Mouse (Mus musculus) heart, postnatal 4 days (tissue): ENCODE results near the gene Tll2. TPM values are rescaled to one million over a fixed set of nuclear protein-coding genes. Genes with fewer than 3 reads are reported as not detected.

Experiments
- DNase-seq: peaks from one replicate; pipeline ENCODE4 v3.0.0; 2021
- total RNA-seq, 2 experiments: library from RNA; stranded (reverse); gene quantifications; 2 replicates each; pipeline ENCODE4 v1.2.3; 2021

Tll2 gene
- 1 to 10 TPM; 2.3 to 2.4 TPM for total RNA-seq

DNA sequence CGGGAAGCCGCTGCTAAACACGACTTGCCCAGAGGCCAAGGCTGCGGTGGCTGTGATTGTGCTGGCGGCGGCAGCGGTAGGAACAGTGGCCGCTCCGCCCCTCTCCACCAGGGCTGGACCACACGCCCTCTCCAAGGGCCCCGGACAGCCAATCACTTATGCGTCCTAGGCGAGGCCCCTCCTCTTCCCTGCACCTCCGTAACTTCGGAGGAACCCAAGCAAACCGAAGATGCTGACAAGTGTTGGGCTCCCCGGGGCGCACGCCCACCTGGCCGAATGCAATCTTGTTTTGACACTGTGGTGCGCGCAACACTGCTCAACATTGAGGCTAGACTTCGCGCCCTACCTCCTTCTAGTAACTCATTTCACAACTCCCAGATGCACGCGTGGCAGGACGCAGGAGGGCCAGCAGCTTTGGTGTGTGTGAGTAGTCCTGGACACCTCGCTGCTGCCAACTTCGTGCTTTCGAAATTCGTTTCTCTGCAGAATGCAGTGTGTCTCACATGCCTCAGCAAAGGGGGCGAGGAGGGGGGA, at the start of gene Tll2:
Gene Tll2, minus strand, starts transcription at position 25 of the 534 bp plus-strand sequence.
- peak; percentile 72 for DNase-seq

DNA sequence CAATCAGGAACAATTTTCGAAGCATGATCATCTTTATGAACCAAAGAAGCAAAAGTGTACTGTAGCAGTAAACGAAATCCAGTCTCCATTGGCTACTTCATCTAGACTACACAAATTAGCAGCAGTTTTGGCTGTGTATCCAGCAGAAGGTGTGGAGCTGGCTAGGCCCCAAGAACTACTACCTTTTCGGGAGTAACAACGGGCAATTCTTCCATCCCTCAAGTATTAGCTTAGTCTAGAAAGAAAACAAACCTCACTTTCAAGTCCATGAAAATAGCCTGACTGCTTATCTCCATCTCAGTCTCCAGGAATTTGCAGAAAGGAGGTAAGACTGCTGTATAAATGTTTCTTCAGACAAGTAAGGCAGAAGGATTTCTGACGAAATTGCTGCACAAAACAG, 47.9 kb upstream of the Tll2 start:
- DNase-seq, result no peak

DNA sequence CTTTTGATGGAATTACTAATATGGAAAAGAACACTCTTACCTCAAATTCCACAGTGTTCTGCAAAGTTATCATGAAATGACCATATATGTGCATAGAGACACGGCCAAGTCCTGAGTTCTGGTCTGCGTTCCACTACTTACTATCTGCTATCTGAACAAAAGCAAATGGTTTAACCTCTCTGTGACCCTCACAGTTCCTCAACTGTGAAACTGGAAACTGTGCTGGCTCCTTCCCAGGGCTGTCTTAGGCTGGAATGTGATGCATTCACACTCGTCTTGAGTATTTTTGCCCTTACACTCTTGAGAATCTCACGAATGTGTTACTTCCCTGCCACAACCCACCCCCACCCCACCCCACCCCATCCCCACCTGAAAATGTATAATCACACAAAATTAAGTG, 42.3 kb upstream of the Tll2 start:
- DNase-seq, result peak; percentile 30

DNA sequence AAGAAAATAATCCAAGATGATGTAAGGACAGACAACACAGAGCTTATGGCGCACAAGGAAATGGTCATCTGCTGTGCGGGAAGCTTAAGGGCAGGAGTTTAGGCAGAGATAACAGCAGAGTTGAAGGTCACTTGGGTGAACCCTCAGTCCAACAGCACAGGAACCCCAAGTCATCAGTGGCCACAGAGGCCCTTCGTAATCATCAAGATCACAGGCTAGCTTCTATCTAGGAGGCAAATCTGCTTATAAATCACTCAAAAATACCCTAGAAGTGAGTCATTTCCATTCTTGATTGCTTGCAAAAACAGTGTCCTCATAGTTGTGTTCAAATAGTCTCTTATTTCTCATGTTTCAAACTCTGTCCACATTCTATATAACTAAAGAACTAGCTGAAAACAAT, 41.6 kb upstream of the Tll2 start:
- no peak for DNase-seq

DNA sequence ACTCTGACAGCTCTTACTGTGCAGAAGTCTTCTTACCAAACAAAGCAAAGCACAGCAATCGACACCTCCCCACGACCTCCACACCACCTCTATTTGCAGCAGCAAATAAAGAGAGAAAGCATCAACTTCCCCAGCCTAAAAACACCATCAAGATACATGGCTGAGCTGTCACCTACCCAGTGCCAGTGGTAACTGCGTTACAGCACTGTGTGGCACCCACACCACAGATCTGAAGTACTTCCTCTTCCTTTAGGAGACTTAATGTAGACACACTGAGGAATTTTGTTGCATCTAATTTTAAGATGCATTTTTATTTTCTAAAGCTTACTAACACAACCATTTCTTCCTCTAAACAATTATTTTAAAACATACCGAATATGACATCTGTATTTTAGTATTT, 39.6 kb upstream of the Tll2 start:
- DNase-seq, result no peak

DNA sequence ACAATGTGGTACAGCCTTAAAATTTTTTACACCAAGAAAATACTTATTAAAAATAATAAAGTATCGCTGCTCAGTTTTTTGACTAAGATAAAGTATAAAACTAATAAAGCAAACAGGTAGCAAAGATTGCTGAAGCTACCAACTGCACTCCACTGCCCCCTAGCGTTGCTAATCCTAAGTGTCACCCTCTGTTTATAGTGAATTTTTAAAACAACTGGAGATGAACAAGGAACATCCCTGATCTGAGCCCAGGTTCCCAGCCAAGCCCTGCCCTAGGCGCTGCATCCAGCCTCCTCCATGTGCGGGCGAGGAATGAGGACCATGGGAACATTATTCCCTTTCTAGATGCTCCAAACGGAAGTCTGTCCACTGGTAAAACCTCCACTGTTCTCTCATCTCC, 37.9 kb upstream of the Tll2 start:
- peak; percentile 69 for DNase-seq

DNA sequence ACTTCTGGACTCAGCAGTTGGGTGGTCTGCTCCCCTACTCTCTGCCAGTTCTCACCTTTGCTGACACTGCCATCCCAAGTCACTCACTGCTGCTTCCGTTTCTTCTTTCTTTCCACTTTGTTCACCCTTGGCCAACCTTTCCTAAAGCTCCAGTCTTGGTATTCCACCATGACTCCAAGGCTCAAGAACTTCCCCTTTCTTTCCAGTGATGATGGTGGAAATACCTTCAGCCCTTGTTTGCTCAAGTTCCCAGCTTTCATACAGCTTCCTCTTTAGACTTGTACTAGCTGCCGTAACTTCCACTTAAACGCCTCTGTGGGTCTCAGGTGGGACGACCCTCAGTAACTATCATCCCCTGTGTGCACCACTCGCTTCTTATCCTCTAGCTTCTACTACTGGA, 35.4 kb upstream of the Tll2 start:
- DNase-seq, result no peak

DNA sequence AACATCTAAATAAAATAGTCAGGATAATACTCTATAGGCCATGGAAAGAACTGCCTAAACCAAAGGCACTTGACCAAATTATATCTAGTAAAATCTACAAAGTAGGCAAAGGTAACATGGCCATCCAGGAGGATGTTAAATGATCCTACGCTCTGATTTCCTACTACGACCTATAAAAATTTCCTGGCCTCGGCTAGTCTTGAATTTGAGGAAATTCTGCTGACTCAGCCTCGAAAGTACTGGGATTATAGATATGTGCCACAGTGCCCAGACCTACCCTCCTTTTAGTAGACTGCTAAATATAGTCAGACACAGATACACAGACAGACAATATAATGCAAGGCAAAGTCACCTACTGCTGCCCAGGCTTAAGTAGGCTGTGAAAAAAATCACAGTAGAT, 27.1 kb upstream of the Tll2 start:
- no peak for DNase-seq

DNA sequence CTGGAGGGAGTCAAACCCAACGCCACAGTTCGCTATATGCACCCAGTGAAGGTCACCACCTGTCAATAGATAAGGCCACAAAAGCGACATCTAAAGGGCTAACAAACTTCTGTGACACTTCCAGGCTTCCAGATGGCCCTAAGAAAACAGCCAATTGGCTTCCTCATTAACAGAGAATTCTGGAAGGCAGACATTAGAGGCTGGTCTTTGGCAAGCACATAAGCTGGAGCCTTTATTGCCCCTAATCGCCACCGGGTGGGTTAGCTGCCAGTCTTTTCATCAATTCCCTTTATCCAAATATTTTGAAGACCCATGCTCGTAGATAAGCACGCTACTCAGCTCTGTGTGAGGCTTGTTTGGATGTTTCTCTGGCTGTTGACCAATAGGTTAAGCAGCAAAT, 1.7 kb upstream of the Tll2 start:
- no peak for DNase-seq

DNA sequence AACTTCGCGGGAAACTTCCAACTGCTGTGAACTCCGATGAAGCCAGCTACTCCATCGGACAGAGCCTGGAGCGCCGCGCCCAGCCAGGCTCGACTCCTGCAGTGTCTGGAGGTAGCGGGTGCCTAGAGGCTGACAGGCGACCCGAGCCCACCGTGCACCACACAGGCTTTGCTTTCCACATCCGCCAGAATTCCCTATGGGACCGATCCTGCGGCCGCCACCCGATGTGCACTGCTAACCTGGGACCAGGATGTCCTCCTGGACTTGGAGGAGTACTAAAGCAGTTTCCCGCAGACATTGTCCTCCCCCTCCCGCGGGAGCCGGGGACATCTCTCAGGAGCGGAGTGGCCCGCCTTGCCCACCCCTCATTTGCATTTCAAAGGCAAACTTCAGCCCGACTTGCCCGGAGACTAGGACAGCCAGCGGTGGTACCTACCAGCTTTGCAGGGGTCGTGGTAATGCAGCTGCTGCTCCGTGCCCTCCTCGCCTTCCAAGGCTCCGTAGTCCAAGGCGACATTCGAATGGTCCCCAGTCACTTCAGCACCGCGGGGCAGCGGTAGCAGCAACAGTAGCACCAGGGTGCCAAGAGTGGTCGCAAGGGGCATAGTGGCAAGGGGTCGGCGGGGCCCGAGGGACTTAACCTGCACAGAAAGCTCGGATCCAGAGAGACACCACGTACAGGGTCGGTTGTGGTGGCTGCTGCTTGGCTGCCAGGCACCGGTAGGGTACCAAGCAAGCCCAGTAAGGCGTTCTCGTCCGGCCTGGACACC, 409 bp downstream of the Tll2 start:
- peak; percentile 11 for DNase-seq

DNA sequence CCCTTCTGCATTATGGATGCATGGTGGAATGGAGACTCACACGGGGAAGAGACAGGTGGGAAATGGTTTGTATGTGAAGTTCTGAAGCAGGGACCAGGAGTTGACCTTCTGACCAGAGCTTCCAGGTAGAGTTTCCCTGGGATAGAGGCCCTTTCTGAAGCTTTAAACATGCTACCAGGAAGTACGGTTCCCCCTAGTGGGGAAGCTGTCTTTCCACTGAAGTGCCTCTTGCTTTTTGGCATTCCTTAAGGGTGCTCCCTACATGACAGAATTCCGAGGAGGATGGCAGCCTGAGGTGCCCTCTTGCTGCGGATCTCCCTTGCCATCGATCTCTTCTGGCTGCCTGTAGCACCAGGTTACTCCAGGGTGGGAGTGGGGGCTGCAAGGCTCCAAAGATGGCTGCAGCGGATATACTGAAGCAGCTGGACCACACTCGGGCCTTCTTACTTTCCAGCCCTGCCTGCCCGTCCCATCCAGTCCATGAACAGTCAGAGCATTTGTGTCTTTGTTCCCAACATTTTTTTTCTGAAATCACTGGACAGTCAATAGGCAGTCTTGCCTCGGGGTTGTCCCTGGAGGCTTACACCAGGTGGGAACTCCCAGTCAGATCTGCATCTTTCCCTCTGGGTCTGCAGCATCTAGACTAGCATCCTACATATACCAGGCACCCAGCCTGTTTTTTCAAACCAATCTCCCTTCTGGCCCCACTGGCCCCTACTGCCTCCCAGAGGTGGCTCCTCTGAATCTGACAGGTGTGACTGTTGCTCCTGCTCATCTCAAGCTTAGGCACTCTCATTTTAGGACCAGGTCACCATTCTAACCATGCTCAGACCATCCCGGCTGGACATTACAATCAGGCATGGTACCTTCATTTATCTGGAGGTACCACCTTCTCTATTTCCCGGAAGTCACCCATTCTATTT, 2.2 kb downstream of the Tll2 start:
- peak; percentile 24 for DNase-seq

DNA sequence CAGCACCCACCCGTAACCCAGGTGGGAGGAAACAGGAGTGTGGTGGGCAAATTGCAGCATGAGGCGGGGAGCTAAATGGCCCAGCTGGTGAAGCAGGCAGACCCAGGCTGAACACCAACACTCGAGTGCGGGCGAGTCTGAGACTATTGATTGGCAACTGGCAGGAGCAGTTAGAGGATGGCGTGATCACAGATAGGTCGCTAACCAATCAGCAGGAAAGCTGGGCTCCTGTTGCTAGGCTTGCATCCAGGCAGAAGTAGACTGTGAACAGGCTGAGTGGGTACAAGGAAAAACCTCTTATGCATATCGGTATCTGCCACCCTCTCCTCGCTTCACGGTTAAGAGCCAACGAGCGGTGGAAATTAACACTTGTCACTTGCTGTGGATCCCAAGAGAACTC, 9.0 kb downstream of the Tll2 start:
- no peak for DNase-seq

DNA sequence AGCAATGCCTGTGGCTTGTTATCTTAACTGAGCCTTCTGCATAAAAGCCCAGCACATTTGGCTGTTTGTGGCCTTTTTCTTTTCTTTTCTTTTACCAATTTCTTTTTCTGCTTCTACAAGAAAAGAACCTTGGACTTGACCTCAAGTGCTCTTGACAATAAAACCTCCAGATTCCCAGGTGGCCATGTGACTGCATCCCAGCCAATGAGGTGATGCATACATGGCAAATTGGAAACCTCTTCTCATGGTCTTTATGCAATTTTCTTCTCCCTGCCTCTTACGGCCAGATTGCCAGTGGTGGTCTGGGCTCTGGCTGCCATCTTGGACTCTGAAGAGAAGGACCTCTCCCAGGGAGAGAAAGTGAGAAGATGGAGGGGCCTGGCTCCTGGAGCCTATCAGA, 13.3 kb downstream of the Tll2 start:
- DNase-seq, result no peak

DNA sequence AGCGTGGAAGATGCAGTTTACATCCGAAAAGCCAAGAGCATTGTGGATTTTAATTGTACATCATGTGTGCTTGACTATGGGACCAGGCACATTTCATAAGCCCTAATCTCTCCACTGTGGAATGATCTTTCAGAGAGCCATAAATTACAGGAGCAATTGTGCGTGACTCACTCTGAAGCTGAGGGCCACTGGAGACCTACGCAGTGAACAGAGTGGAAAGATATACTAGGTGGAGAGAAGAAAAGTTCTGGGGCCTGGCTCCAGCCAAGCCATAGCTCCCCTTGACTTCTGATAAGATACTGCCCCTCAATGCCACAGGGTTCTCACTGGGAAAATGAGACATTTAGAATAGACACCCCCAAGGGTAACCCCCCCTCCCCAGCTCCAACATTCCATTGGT, 13.7 kb downstream of the Tll2 start:
- no peak for DNase-seq

DNA sequence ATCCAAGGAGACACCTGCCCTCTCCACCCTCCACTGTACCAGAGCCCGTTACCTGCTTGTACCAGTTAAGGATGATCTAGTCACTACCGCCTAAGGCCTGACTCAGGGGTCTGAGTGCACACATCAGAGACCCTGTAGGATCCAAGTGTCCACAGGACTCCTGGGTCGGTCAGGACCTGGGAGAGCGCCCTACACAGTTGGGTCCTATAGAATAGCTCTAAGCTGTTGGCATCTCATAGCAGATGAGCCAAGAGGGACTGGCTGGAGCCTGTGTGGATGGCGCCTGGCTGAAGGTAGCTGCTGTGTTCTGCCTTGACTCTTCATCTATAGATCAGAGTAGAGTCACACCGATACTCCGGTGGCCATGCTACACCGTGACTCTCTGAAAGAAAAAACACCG, 14.9 kb downstream of the Tll2 start:
- peak; percentile 18 for DNase-seq

DNA sequence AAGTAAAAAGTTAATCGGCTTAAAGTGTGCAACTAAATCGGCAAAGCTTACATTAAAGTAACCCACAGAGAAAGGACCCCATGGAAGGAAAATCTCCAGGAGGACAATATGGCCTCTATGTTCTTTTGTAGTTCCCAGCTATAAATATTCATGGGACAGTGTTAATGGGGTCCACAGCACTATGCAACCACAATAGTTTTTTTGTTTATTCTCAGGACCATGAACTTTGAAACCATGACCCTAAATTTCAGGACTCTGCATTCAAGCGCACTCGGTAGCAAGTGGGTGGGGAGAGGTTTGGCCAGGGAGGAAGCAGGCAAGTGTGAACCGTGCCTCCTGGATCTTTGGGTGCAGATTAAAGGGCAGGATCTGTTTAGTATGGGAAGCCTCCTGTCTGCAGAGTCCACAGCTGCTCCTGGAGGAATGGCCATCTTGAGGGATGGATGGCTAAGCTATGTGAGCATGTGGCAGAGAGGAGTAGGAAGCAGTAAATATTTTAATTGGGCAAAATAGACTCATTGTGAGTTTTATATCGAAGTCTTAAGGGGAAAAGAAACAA, 15.7 kb downstream of the Tll2 start:
- DNase-seq, result no peak

DNA sequence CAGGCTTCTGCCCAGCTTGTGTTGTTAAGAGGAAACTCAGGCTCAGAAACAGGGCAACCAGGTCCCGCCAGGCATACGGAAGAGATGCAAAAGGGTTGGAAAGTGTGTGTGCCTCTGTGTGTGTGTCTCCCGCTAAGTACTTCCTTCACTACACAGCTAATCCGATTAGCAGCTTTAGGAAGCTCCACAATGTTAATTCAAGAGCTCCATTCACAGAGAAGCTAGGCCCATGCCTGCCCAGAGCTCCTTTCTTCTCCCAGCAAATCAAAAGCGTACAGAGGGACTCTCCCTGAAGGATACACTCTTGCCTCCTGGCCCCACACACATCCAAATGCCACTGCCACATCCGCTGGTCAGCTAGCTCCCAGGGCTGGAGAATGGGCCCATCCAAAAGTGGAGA, 29.3 kb downstream of the Tll2 start:
- DNase-seq, result no peak

DNA sequence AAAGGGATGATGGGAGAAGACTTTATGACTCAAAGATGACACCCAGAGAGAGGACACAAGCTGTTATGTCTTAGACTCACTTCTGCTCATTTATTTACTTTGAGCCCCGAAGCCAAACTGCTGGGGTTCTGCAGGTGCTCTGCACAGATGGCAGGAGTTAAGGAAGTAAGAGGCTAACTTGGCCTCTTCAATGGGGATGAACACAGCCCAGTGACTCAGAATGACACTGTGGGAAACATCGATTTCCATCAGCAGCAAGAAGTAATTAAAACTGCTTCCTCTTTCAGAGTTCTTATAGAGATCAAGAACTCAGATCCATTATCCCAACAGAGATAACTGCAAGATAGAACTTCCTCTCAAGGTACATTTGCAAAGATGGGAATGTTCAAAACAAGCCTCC, 29.8 kb downstream of the Tll2 start:
- no peak for DNase-seq

DNA sequence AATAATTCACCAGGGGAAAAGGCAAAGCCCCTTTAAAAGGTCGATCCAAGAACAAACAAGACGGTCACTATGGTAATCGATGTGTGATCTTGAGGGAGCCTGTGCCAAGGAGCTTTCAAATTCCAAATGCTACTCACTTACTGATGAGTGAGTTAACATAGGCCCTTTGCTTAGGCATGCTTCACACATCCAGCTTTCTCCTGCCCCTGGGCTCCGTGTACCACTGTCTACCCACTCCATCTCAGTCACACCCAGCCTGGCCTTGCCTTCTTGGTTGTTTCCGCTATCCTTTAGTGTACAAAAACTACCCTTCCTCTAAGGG, 40.8 kb downstream of the Tll2 start:
- DNase-seq, result no peak

DNA sequence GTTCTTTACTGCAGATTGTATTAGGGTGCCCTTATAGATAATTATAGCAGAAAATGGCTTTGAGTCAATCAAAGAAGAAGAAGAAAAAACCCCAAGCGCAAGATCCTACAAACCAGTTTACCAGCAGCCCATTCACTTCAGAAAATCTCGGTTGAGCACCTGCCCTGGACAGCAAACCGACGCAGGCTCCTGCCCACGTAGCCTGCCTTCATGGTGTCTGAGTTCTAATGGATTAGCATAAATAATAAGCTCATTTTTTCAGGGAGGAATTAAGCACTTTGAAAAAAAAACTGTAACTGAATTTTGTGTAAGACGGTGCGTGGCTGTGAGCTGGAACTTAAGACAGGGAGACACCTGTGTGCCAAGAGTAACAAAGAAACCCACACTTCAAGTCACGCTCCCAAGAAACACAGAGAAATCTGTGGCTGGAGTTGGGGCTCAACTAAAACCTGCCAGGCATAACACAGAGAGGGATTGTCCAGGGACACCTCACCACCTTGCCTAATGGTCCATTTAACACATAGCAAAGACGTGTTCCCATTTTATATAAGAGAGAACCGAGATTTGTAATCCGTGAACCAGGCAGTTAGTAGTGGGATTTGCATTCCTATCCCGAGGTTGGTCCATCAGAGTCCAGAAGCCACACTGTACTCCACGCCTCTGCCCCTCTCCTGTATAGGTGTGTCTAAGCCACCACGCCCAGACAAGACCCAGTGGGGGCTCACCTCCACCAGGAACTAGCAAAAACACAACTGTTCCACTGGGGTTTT, 41.3 kb downstream of the Tll2 start:
- no peak for DNase-seq

DNA sequence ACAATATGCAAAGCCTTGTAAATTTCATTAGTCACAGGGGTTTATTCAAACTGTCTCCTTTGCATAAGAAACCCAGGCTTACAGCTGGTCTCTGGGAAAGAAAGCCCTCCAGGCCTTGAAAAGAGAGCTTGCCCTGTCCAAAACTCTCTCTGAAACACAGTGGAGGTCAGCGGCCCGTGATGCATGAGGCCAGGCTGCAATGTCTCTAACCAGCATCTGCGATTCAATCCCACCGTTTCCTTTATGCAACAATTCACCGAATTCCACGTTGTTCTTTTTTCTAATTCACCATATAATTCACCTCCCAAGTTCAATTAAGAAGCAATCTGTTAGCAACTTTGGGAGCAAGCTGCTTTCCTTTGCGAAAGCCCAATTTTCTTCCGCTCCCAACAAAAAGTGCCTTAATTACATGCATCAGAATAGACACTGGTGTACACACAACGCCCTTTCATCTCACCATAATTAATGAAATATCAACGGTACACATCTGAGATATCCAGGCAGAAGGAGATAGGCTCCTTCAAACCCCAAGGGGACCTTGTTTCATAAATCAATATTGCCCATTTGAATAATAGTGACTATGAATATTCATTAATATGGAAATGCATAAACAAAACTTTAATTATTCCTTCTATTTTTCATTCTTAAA, 42.1 kb downstream of the Tll2 start:
- DNase-seq, result no peak

DNA sequence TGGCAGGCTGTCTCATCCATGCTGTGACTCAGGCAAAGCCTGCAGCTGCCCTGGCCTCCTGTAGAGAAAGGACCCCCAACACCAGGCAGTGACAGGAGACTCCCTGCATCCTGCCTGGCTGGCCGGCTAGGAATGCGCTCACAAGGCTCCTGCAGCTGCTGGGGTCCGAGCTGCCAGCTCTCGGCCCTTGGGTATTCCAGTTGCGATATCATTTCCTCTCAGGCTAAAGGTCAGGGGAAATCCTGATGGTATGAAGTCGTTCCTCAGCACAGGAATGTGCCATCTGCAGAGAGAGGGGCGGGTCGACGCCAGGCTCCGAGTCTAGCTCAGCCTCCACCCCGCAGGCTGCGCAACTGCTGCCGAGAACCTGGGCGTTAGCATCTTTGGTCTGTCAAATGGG, 46.2 kb downstream of the Tll2 start:
- peak; percentile 70 for DNase-seq
